Mouse (Mus musculus) heart, postnatal 36 days (tissue): ENCODE results near the gene C130032M10Rik. TPM values are rescaled to one million over a fixed set of nuclear protein-coding genes. Genes with fewer than 3 reads are reported as not detected.

Source experiments
- total RNA-seq, 2 experiments: library from RNA; stranded (reverse); gene quantifications; 2 replicates each; pipeline ENCODE4 v1.2.3; 2021

C130032M10Rik gene
- total RNA-seq, 2 experiments from 2014 or later = not detected

Other genes with a start within 250 kb of the C130032M10Rik start
- not detected for gene Bcl2a1c, start 185.6 kb upstream of the C130032M10Rik start, total RNA-seq
- gene Crtap, start 125.0 kb upstream of the C130032M10Rik start, total RNA-seq = 10 to 100 TPM; 32.3 to 32.5 TPM
- gene Glb1, start 114.6 kb upstream of the C130032M10Rik start, total RNA-seq = 10 to 100 TPM; 15.1 to 16.1 TPM
- 1 to 10 TPM; 3.5 to 4.5 TPM for gene Tmppe, start 114.6 kb upstream of the C130032M10Rik start, total RNA-seq
- not detected for gene Ccr4, start 10.8 kb upstream of the C130032M10Rik start, total RNA-seq
- gene Trim71, start 48.7 kb downstream of the C130032M10Rik start, total RNA-seq = not detected
- 10 to 100 TPM; 21.2 to 23.0 TPM for gene Cnot10, start 124.5 kb downstream of the C130032M10Rik start, total RNA-seq
- 10 to 100 TPM; 69.9 to 88.1 TPM for gene Dync1li1, start 173.1 kb downstream of the C130032M10Rik start, total RNA-seq
- 10 to 100 TPM; 22.3 to 22.4 TPM for gene Cmtm6, start 215.4 kb downstream of the C130032M10Rik start, total RNA-seq